Mouse (Mus musculus) layer of hippocampus, postnatal 10 days (tissue): Measurements from ENCODE around the gene Rdh11. TPM values are rescaled to one million over a fixed set of nuclear protein-coding genes. Genes with fewer than 3 reads are reported as not detected.
A peak's percentile ranks its signal among the peaks of the same experiment; 100 is the strongest.

Experiments used
- DNase-seq, 2 experiments: peaks; one replicate each; pipeline ENCODE4 v3.0.0; 2021; ENCODE audit warnings: low spot score in 2 of 2
- total RNA-seq, 2 experiments: library from RNA; stranded (reverse); gene quantifications; 2 replicates each; pipeline ENCODE4 v1.2.3; 2021

The Rdh11 gene
- total RNA-seq, 2 experiments from 2014 or later: 30.0 to 30.5 TPM

DNA sequence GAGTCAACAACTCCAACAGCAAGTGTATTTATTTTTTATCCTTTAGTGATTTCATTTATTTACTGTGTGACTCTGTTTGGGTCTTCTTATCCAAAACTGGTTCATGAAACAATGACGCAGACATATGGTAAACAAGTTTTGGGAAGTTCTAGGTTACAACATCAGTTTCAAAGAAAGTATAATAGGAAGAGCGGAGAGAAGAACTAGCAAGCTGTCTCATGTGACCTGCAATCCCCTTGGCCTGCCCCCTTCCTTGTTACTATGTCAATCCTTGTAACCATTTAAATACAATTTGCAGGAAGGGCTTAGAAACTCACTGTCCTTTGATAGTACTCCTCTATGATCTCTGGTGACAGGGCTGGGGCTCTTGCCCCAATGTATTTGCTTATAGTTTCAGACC, 51.3 kb downstream of the Rdh11 start:
- no peak for DNase-seq

DNA sequence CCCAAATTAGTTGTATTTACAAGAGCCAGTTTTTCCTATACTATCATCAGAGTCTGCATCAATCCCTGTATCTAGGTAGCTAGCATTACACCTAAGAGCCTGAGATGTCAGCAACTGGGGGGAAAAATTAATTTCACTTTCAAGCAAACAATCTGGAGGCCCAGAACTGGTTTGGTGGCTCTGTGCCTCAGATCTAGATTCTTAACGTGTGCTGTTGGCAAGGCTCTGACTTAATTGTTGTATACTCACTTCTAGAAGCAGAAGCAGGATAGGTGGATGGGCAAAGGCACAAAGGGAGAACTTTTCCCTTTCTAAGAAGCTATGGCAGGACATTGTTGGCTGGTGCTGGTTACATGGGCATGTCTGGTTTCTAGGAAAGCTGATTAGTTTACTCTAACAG, 52.7 kb downstream of the Rdh11 start:
- DNase-seq: no peak

DNA sequence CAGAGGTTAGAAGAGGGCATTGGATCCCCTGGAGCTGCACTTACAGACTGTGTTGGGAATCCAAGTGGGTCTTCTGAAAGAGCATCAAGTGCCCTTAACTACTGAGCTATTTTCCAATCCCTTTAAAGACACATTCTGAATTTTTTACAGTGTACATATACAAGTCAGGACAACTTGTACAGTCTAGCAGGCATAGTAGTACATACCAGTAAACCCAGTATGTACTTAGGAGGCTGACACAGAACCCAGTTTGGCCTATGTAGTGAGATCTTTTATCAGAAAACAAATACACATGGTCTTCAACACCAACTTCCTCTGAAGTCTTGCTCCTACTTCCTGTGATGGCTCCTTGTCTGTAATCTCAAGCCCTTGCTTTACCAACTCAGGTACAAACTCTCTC, 53.1 kb downstream of the Rdh11 start:
- DNase-seq: no peak

GRCm38 (mm10) chr12:79136949-79137348, 55.1 kb downstream of the Rdh11 start:
- DNase-seq: no peak

DNA sequence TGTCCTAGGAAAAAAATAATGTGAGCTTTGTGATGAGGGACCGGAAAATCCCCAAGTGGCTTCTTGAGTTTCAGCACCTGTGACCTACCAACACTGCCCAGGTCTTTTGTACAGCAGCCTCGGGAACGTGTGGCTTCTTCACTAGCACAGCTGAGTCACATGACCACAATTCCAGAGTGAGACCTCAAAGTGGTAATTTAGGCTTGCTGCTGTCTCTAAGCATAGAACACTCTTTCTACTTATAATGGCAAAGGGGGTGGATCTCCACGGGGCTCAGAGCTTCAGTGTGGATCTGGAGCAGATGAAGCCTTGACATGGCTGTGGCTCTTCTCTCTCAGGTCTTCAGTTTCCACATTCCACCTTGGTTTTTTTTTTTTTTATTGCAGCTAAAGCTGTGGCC, 57.0 kb downstream of the Rdh11 start:
- no peak for DNase-seq

GRCm38 (mm10) chr12:79134676-79135075, 57.4 kb downstream of the Rdh11 start:
- DNase-seq: no peak

DNA sequence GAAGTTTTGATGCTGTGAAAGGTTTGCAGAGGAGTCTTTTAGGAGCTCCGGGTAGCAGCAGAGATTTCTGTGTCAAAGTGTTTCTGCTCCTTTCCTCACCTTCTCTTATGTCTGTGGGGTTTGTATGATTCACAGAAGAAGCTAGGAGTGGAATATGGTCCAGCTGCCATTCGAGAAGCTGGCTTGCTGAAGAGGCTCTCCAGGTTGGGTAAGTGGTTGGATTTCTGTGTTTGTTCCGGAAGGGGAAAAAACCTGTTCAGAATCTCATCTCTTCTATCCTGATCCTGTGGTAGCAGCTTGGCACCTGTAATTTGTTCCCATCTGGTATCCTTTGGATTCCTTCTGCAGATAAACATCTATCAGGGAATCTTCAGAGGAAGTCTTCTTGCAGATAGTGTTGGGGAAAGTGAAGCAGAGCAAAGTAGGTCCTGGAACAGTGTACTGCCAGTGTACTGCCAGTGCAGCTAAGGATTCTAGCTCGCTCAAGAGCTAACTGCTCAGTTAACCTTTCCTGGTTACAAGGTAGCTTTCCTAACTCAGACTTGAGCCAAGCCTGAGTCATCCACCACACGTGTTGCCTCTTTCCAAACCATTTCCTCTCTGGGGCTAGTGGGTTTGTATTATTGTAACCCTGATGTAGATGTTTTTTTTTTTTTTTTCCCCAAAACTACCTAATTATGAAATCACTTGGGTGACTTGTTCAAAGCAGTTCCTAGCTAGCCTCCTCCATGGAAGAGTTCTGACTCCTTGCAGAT, 60.2 kb downstream of the Rdh11 start:
- no peak for DNase-seq

DNA sequence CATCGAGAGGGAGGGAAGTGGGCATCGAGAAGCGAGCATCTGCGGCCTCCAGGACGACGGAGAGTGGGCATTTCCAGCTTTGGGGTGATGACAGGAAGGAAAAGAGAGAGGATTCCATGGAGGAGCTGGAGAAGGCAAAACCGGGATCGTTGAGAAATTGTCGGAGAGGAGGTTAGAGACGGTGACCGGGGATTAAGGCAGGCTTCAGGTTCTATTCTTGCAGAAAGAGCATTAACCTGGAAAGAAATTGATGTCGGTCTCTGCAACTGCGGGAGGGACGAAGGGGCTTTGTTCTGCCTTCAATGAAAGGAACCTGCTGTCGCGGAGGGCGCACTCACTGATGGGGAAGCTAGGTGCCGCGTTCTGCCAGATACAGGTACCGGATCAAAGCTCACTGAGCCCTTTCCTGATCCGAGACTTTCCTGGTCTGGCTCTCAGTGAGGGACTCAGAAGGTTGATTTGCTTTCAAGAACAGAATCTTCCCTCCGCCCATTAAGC, 60.9 kb downstream of the Rdh11 start:
- DNase-seq: peak; percentile 9 to 15

DNA sequence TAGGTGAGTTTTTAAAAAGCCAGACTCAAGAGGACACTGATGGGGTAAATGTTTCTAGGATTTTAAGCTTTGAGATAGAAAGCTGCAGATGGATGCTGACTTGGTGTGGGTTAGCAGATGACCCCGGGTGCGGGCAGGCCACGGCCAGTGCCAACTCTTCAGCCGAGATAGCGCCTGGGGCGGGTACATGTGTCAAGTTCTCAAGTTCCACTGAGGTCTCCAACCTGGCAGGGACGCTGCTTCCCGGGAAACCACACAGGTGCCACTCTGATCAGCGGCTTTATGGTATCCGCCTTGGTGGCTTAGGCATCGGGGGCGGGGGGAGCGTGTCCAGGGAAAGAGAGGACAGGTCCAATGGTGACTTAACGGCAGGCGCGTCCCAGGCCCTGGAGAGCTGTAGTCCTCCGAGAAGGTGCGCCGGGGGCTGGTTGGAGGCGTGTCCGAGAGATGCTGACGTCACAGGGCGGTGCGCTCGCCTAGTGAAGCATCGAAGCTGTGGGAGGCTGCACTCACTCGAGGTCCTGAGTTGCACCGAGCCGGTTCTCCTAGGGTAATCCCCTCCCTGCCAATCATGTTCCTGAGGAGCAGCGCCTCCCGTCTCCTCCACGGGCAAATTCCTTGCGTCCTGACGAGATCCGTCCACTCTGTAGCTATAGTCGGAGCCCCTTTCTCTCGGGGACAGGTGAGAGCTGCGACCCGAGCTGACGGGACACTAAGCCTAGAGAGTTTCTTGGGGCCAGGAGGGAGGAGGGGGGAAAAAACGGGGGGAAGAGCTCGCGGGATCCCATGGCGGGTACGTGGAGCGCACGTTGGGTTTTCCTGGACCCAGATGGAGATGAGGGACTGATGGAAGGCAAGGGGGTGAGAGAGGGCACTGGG, 61.6 kb downstream of the Rdh11 start, which contains the start of gene Arg2:
TSS of gene Arg2 (plus strand) at position 479 of the 879 bp plus-strand sequence.
- peak; percentile 59 to 66 for DNase-seq

Other genes starting within 250 kb of the Rdh11 start
- gene Tmem229b, start 184.7 kb downstream of the Rdh11 start, total RNA-seq: 10 to 100 TPM; 88.7 to 96.9 TPM
- 1 to 10 TPM; 2.6 to 2.9 TPM for gene Plekhh1, start 163.1 kb downstream of the Rdh11 start, total RNA-seq
- 10 to 100 TPM in 1 of 2 experiments, 1 to 10 TPM in 1; 9.9 to 10.8 TPM for gene Pigh, start 102.6 kb downstream of the Rdh11 start, total RNA-seq
- gene Arg2, start 61.5 kb downstream of the Rdh11 start, total RNA-seq: 10 to 100 TPM; 10.4 to 11.4 TPM
- 100 to 1,000 TPM; 137 to 139 TPM for gene Vti1b, start 19.6 kb downstream of the Rdh11 start, total RNA-seq
- 1 to 10 TPM; 1.6 to 2.0 TPM for gene Rdh12, start 16.6 kb upstream of the Rdh11 start, total RNA-seq
- 10 to 100 TPM; 23.8 to 26.4 TPM for gene Zfyve26, start 104.0 kb upstream of the Rdh11 start, total RNA-seq
- under 1 TPM; 0.47 to 0.69 TPM for gene Rad51b, start 105.0 kb upstream of the Rdh11 start, total RNA-seq